ENCODE assay signal across 8 mouse cellular contexts in the genomic region with DNA sequence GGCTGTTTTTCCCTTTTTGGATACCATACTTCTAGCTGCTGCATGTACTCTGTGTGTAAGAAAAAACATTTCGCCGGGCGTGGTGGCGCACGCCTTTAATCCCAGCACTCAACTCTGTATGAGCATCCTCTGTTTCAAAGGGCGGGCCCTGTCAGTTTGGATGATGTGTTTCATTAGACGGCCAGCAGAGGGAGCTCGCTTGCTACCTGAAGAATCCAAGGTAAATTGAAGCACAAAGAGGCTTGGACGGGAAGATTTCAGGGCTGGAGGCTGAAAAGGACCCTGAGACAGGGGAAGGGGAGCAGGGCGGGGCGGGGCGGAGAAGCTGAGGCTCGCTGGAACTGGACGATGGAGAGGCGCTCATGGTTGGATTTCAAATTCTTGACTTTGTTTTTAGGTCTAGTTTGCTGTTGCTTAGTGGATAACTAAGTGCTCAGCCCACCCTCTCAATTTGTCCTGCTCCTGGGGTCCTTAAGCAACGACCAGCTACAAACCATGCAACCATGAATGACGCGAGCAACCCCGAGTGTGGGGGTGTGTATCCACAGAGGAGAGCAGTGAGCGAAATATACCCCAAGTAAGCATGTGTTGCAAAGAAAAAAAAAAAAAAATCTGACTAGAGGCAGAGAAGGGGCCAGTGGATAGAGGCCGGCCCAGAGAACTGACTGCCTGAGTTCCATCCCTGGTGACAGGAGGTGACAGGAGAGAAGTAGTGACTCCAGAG. TPM values are rescaled to one million over a fixed set of nuclear protein-coding genes. Genes with fewer than 3 reads are reported as not detected.
DNase-seq lines count a peak whose midpoint lies in the region; ATAC-seq and TF ChIP-seq lines count a peak whose summit lies in the region.

No protein-coding gene starts in this region.

- TF ChIP-seq POLR2A in heart, adult 2 months (IDR thresholded peaks at IDR 0.05; ENCODE audit: insufficient read depth, low read depth, low read length) = no peak
- TF ChIP-seq POLR2A in kidney, adult 2 months (IDR thresholded peaks at IDR 0.05; ENCODE audit: low read depth, low read length) = no peak

- H3K4me3 ChIP-seq in embryonic facial prominence, embryonic 11.5 days (ENCODE audit: low read depth, low read length) = no peak overlapping the region
- no peak overlapping the region for H3K4me3 ChIP-seq in heart, adult 2 months
- H3K4me3 ChIP-seq in kidney, adult 2 months (ENCODE audit: insufficient read depth, low read depth, low read length) = no peak overlapping the region
- peak overlapping the region; percentile 29; the same call in 1 of the 2 replicates for H3K4me3 ChIP-seq in limb, embryonic 10.5 days
- H3K4me3 ChIP-seq in midbrain, postnatal 0 days (ENCODE audit: low read depth, low read length) = 0 out of 2 replicates have a peak overlapping the region, but pooled peaks have one; percentile 5

- H3K36me3 ChIP-seq in embryonic facial prominence, embryonic 11.5 days (replicated peaks; ENCODE audit: control insufficient read depth, insufficient read depth, low read depth, low read length) = no peaks in the 10 kb centered on the region
- no peaks in the 10 kb centered on the region for H3K36me3 ChIP-seq in heart, adult 2 months (ENCODE audit: control insufficient read depth, insufficient read depth, low read length)
- H3K36me3 ChIP-seq in kidney, adult 2 months (ENCODE audit: control insufficient read depth, insufficient read depth, low read length) = no peaks in the 10 kb centered on the region
- H3K36me3 ChIP-seq in limb, embryonic 10.5 days = no peaks in the 10 kb centered on the region
- H3K36me3 ChIP-seq in midbrain, postnatal 0 days (ENCODE audit: insufficient read depth, low read length) = no peaks in the 10 kb centered on the region

- H3K27ac ChIP-seq in embryonic facial prominence, embryonic 11.5 days (replicated peaks; ENCODE audit: low read depth, low read length) = no peak overlapping the region
- no peak overlapping the region for H3K27ac ChIP-seq in heart, adult 2 months
- no peak overlapping the region for H3K27ac ChIP-seq in kidney, adult 2 months (ENCODE audit: insufficient read depth, low read depth, low read length)
- H3K27ac ChIP-seq in limb, embryonic 10.5 days = peak overlapping the region; percentile 77
- no peak overlapping the region for H3K27ac ChIP-seq in midbrain, postnatal 0 days (ENCODE audit: low read depth, low read length)

- DNase-seq in 416B (ENCODE audit: low read depth) = peak; percentile 83
- peak; percentile 78 for DNase-seq in adrenal gland, postnatal 25 days
- peak; percentile 93 for DNase-seq in embryonic facial prominence, embryonic 11.5 days (ENCODE audit: low spot score)
- peak; percentile 70 to 79 for DNase-seq in heart, adult 2 months
- peak; percentile 85 for DNase-seq in kidney, adult 2 months
- peak; percentile 90 for DNase-seq in limb, embryonic 10.5 days (ENCODE audit: low spot score)
- DNase-seq in midbrain, postnatal 0 days (ENCODE audit: low spot score) = peak; percentile 88
- peak; percentile 61 to 82 for DNase-seq in spleen, postnatal 10 days (ENCODE audit: low spot score in 2 of 2)

- peak overlapping the region; percentile 19; the same call in 1 of the 2 replicates for H3K9ac ChIP-seq in embryonic facial prominence, embryonic 11.5 days (replicated peaks; ENCODE audit: low read length)
- H3K9ac ChIP-seq in heart, adult 2 months (ENCODE audit: low read depth, low read length) = no peak overlapping the region
- no peak overlapping the region for H3K9ac ChIP-seq in midbrain, postnatal 0 days (replicated peaks; ENCODE audit: low read length, poor library complexity, severe bottlenecking)

- ATAC-seq in embryonic facial prominence, embryonic 11.5 days (replicated peaks; ENCODE audit: insufficient number of reproducible peaks, low FRiP score, low TSS enrichment, low read depth) = peak; percentile 35; the same call in 1 of the 2 replicates
- peak; percentile 69; the same call in 1 of the 2 replicates for ATAC-seq in midbrain, postnatal 0 days (ENCODE audit: low FRiP score)

- intact Hi-C loops in heart, adult 2 months (cut with DNase I) = loop anchor here (1.0 to 10.0 kb wide), 3 partner anchors 201 to 598 kb away; a partner anchor contains a TSS

- peak overlapping the region; percentile 25 for H3K4me2 ChIP-seq in embryonic facial prominence, embryonic 11.5 days (ENCODE audit: low read depth, low read length)
- H3K4me2 ChIP-seq in midbrain, postnatal 0 days (ENCODE audit: low read depth, low read length, poor library complexity, severe bottlenecking) = peak overlapping the region; percentile 39

- no peaks in the 10 kb centered on the region for H3K27me3 ChIP-seq in embryonic facial prominence, embryonic 11.5 days (ENCODE audit: control insufficient read depth, insufficient read depth, low read length)
- no peaks in the 10 kb centered on the region for H3K27me3 ChIP-seq in heart, adult 2 months (ENCODE audit: control insufficient read depth, insufficient read depth, low read length)
- H3K27me3 ChIP-seq in kidney, adult 2 months (replicated peaks; ENCODE audit: control insufficient read depth, insufficient read depth, low read length) = no peaks in the 10 kb centered on the region
- H3K27me3 ChIP-seq in limb, embryonic 10.5 days (ENCODE audit: low read depth, poor library complexity, severe bottlenecking) = no peaks in the 10 kb centered on the region
- no peaks in the 10 kb centered on the region for H3K27me3 ChIP-seq in midbrain, postnatal 0 days (ENCODE audit: insufficient read depth, low read length)

- H3K79me2 ChIP-seq in heart, adult 2 months (replicated peaks; ENCODE audit: control insufficient read depth, insufficient read depth, low read length) = no peaks in the 10 kb centered on the region

- no peak for TF ChIP-seq EP300 in heart, adult 2 months (IDR thresholded peaks at IDR 0.05; ENCODE audit: insufficient read depth, low read depth, low read length)

- no peaks in the 10 kb centered on the region for H3K4me1 ChIP-seq in embryonic facial prominence, embryonic 11.5 days (ENCODE audit: control insufficient read depth, insufficient read depth, low read length)
- no peaks in the 10 kb centered on the region for H3K4me1 ChIP-seq in heart, adult 2 months (ENCODE audit: control insufficient read depth, insufficient read depth, low read length)
- H3K4me1 ChIP-seq in kidney, adult 2 months (ENCODE audit: control insufficient read depth, insufficient read depth, low read length) = no peaks in the 10 kb centered on the region
- H3K4me1 ChIP-seq in limb, embryonic 10.5 days = peaks cover 13% of the 10 kb centered on the region
- 0 out of 2 replicates have a peak, but pooled peaks cover 3% of the 10 kb centered on the region for H3K4me1 ChIP-seq in midbrain, postnatal 0 days (ENCODE audit: insufficient read depth, low read length)

- no peaks in the 10 kb centered on the region for H3K9me3 ChIP-seq in embryonic facial prominence, embryonic 11.5 days (replicated peaks; ENCODE audit: control insufficient read depth, low read length)
- no peaks in the 10 kb centered on the region for H3K9me3 ChIP-seq in limb, embryonic 10.5 days (replicated peaks)
- H3K9me3 ChIP-seq in midbrain, postnatal 0 days (ENCODE audit: low read length) = no peaks in the 10 kb centered on the region

- WGBS in embryonic facial prominence, embryonic 11.5 days = 13% methylated on average over 21 of the region's 21 CpGs
- WGBS in heart, adult 2 months = 13% methylated on average over 21 of the region's 21 CpGs
- 12% methylated on average over 21 of the region's 21 CpGs for WGBS in kidney, adult 2 months
- 16% methylated on average over 21 of the region's 21 CpGs for WGBS in limb, embryonic 10.5 days
- 8% methylated on average over 21 of the region's 21 CpGs for WGBS in midbrain, postnatal 0 days

- TF ChIP-seq CTCF in heart, adult 2 months (IDR thresholded peaks at IDR 0.05) = peak; percentile 85
- TF ChIP-seq CTCF in kidney, adult 2 months (conservative IDR thresholded peaks at IDR 0.05; ENCODE audit: insufficient read depth, insufficient read length, low read depth, low read length) = peak; percentile 84
- peak; percentile 97 for TF ChIP-seq CTCF in midbrain, postnatal 0 days (IDR thresholded peaks at IDR 0.05)

RNA-seq across cellular contexts. Expression of a gene that starts 31.6 kb away (rescaled TPM):
- 2,613 and 2,647 TPM in 2 replicates for total RNA-seq in adrenal gland, postnatal 25 days (2021)
- 1,068 and 1,141 TPM in 2 replicates for polyA plus RNA-seq in embryonic facial prominence, embryonic 11.5 days (2014; fragmentation: Nextera tagmentation; extraction: Ambion mirVana)
- 1,000 to 10,000 TPM; 2,957 to 3,343 TPM for total RNA-seq in heart, adult 2 months (2021)
- polyA plus RNA-seq in heart, adult 2 months (2012; rRNA removed) = 1,003 and 1,026 TPM in 2 replicates
- polyA plus RNA-seq in kidney, adult 2 months (2012; rRNA removed) = 1,266 and 1,401 TPM in 2 replicates
- 830 and 926 TPM in 2 replicates for polyA plus RNA-seq in limb, embryonic 10.5 days (2016; fragmentation: Nextera tagmentation; extraction: Ambion mirVana)
- total RNA-seq in midbrain, postnatal 0 days (2014; rRNA removed) = 555 and 595 TPM in 2 replicates
- polyA plus RNA-seq in midbrain, postnatal 0 days (2015; fragmentation: Nextera tagmentation; extraction: Ambion mirVana) = 612 and 651 TPM in 2 replicates

Comparison
In these comparisons a context has a peak if more than half of its experiments do, and no peak if none do; other contexts are left out.
1. H3K4me3 ChIP-seq: peak in limb, embryonic 10.5 days (single experiment) and midbrain, postnatal 0 days (single experiment); none in embryonic facial prominence, embryonic 11.5 days (single experiment), heart, adult 2 months (single experiment) and kidney, adult 2 months (single experiment).
2. Peak in every context shown above with its lines, with median percentiles within 50 percentile points of each other: DNase-seq and CTCF ChIP-seq.